Mouse (Mus musculus) frontal cortex, postnatal 36 days (tissue): ENCODE data around the gene Pipox.

Experiments
- DNase-seq, 2 experiments: peaks; one replicate each; pipeline ENCODE4 v3.0.0; 2022; ENCODE audit warnings: low spot score in 2 of 2

The Pipox gene

GRCm38 (mm10) chr11:77847599-77848128, 46.2 kb downstream of the Pipox start:
- DNase-seq = no peak

- DNase-seq = no peak
Observed at GRCm38 (mm10) chr11:77843906-77844200, 50.0 kb downstream of the Pipox start.

DNA sequence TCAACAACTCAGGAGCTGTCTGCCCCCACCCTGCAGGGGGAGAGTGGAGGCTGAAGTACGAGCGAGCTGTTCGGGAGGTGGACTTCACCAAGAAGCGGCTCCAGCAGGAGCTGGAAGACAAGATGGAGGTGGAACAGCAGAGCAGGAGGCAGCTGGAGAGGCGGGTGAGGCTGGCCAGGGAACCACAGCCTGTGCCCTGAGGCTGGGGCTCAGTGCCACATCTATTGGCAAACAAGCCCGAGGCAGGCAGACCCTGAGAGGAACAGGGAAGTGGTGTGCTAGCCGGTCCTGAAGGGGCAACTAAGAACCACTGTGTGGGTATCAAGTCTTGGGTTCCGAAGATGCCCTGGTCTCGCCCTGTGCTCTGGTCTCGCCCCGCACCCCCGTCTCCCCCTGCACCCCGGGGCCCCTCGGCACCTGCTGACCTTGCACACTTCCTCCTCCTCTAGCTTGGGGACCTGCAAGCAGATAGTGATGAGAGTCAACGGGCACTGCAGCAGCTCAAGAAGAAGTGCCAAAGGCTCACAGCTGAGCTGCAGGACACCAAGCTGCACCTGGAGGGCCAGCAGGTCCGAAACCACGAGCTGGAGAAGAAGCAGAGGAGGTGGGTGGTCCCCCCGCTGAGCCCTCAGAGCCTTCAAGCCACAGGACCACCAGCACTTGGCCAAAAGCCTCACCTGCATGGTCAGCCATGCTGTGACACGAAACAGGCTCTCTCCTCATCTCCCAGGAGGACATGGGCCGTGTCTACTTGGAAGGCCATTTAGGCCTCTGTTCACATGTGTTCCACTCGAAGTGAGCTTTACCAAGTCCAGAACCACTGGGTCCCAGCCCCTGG, 50.6 kb downstream of the Pipox start:
- no peak for DNase-seq

DNA sequence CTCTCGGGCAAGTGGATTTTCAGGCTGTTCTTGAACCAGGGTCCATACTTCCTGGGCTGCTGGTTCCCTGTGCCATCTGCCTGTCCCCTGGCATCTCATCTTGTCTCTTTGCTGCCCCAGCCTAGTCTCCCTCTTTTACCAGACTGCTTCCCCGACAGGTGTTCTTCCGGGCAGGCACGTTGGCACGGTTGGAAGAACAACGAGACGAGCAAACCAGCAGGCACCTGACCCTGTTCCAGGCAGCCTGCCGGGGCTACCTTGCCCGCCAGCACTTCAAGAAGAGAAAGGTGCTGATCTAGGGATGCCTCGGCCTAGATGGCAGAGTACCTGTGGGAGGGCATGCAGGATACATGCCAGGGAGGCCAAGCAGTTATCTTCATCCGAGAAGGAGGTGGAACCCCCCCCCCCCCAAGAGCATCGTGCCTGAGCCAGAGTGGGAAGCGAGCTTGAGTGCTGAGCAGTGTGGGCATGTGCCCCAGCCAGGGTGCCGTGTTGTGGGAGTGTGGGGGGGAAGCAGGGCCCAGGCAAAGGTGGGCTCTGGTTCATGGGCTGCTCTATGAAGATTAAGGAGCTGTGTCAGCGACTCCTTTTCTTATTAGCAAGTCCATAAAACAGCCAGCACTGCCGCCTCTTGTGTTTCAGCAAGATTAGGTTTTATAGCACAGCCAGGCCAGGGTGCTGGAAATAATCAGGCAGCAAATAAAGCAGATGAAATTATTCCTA, 53.2 kb downstream of the Pipox start:
- no peak for DNase-seq

DNA sequence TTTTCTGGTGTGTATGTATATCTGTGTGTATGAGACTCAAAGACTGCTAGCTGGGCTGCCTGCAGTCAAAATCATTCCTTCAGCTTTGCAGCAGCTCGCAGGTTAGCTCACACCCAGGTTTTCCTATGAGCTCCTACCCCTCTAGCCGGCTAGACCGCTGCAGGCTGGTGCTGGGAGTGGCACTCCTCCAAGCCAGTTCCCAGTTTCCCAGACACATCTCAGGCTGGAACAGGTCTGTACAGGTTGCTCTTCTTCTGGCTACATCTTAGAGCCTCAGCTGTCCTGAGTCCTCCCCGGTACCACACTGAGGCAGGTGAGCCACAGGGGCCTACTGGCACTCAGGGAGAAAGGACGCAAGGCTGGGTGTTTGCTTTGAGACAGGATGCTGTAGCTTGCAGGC, 56.0 kb downstream of the Pipox start:
- DNase-seq = no peak

- no peak for DNase-seq
Observed at GRCm38 (mm10) chr11:77836751-77837150, 57.1 kb downstream of the Pipox start.

- DNase-seq = no peak
Observed at GRCm38 (mm10) chr11:77836290-77836689, 57.6 kb downstream of the Pipox start.

- DNase-seq = no peak
Observed at GRCm38 (mm10) chr11:77835109-77835508, 58.8 kb downstream of the Pipox start.

DNA sequence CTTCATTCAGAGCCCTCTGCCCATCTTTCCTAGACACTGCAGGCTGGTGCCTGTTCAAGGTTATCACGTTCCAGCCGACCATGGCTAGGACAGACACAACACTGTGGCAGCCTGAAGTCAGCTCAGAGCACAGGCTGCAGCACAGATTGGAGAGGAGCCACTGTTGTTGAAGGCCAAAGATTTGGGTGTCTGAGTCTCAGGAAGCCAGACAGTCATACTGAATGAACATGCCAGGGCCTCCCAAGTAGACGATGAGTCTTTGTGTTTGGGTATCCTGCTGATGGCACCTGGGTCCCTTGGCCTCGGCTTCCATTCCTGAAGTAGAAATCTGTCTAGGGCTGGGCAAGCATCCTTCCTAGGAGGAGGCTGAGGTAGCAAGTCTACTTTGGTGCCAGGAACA, 61.4 kb downstream of the Pipox start:
- DNase-seq = no peak

DNA sequence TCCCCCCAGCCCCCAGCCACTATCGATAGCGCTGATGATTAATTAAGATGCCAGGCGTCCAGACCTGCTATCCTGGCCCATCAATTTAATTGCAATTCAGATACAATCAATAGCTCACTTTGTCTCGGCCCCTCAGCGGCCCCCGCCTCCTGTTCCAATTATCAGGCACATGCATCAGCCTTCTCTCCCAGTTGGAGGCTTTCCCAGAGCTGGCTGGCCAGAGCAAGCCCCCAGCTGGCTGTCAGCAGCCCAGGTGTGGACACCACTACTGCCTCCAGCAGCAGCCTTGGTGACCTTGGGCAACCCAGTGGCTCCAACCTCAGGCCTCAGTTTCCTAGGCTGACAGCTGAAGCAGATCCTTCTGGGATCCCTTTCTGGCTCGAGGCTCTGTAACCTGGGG, 63.0 kb downstream of the Pipox start:
- no peak for DNase-seq
